Mouse (Mus musculus) bone marrow macrophage, adult 2 months (primary cell): ENCODE measurements around the gene Otog.

ENCODE experiments used
- CTCF ChIP-seq: IDR thresholded peaks from 2 replicates; pipeline ENCODE4 v1.5.1; 2012; ENCODE audit warnings: low read depth, mild to moderate bottlenecking, low read length, moderate library complexity
- POLR2A ChIP-seq: IDR thresholded peaks from 2 replicates; pipeline ENCODE4 v1.6.1; 2012; ENCODE audit warnings: mild to moderate bottlenecking, low read depth, low read length, borderline replicate concordance

- TF ChIP-seq CTCF (no peak), POLR2A (no peak)
These were observed 3.6 kb upstream of the Otog start for GRCm38 (mm10) chr7:46237192-46237591.
